Mouse (Mus musculus) gastrocnemius, postnatal 4 days (tissue): ENCODE measurements around the gene Fam168b. TPM values are rescaled to one million over a fixed set of nuclear protein-coding genes. Genes with fewer than 3 reads are reported as not detected.
A peak's percentile ranks its signal among the peaks of the same experiment; 100 is the strongest.

Experiments
- DNase-seq, 2 experiments: peaks; one replicate each; pipeline ENCODE4 v3.0.0; 2021 to 2022; ENCODE audit warnings: low spot score in 2 of 2, mixed read lengths in 2 of 2
- total RNA-seq, 2 experiments: library from RNA; stranded (reverse); gene quantifications; 2 replicates each; pipeline ENCODE4 v1.2.3; 2021

Fam168b gene
- total RNA-seq, 2 experiments from 2014 or later, result 76.4 to 78.6 TPM

GRCm38 (mm10) chr1:34819225-34819910 is 23.5 kb downstream of the Fam168b start:
- no peak for DNase-seq

- DNase-seq, result no peak
These were observed 27.0 kb downstream of the Fam168b start for GRCm38 (mm10) chr1:34815843-34816242.

GRCm38 (mm10) chr1:34812407-34813247 is 30.2 kb downstream of the Fam168b start:
- DNase-seq, result no peak

GRCm38 (mm10) chr1:34811581-34811980 is 31.3 kb downstream of the Fam168b start:
- no peak for DNase-seq

GRCm38 (mm10) chr1:34811035-34811434 is 31.8 kb downstream of the Fam168b start:
- DNase-seq, result no peak

GRCm38 (mm10) chr1:34810293-34810692 is 32.6 kb downstream of the Fam168b start:
- DNase-seq, result no peak

- DNase-seq, result no peak
These were observed 34.4 kb downstream of the Fam168b start for GRCm38 (mm10) chr1:34808445-34808844.

- DNase-seq, result no peak
These were observed 36.8 kb downstream of the Fam168b start for GRCm38 (mm10) chr1:34805931-34806520.

- DNase-seq, result no peak
These were observed 38.0 kb downstream of the Fam168b start for GRCm38 (mm10) chr1:34804863-34805262.

- no peak for DNase-seq
These were observed 40.6 kb downstream of the Fam168b start for GRCm38 (mm10) chr1:34802290-34802642.

- peak; percentile 43 to 55 for DNase-seq
These were observed 41.1 kb downstream of the Fam168b start for GRCm38 (mm10) chr1:34801616-34802289.

- no peak for DNase-seq
These were observed 43.7 kb downstream of the Fam168b start for GRCm38 (mm10) chr1:34799140-34799539.

- no peak for DNase-seq
These were observed 49.3 kb downstream of the Fam168b start for GRCm38 (mm10) chr1:34793304-34794300.

GRCm38 (mm10) chr1:34783538-34784161 is 59.2 kb downstream of the Fam168b start:
- DNase-seq, result no peak

- DNase-seq, result no peak
These were observed 67.0 kb downstream of the Fam168b start for GRCm38 (mm10) chr1:34775870-34776269.

- no peak for DNase-seq
These were observed 74.0 kb downstream of the Fam168b start for GRCm38 (mm10) chr1:34768875-34769274.

GRCm38 (mm10) chr1:34767851-34768250 is 75.0 kb downstream of the Fam168b start:
- no peak for DNase-seq

GRCm38 (mm10) chr1:34766899-34767298 is 76.0 kb downstream of the Fam168b start:
- DNase-seq, result no peak
